Mouse (Mus musculus) limb, embryonic 14.5 days (tissue): ENCODE measurements around the gene Atp2b2. TPM values are rescaled to one million over a fixed set of nuclear protein-coding genes. Genes with fewer than 3 reads are reported as not detected.

Experiments used
- ATAC-seq: fragments of 200-750 bp; cut with Nextera tagmentation; 2 replicates; pipeline ENCODE4 v1.8.0; 2017; ENCODE audit warnings: low read depth, moderate number of reproducible peaks, moderate TSS enrichment; ENCODE audit not compliant: low FRiP score
- DNase-seq: peaks from one replicate; pipeline ENCODE4 v3.0.0-alpha.2; 2015; ENCODE audit warnings: low spot score
- H3K27ac ChIP-seq: fragments of 300-500 bp; sonication (generic); replicated peaks from 2 replicates; pipeline ENCODE4 v1.5.1; 2014; ENCODE audit warnings: low read depth, mild to moderate bottlenecking, low read length, moderate library complexity, mixed read lengths
- H3K27me3 ChIP-seq: fragments of 300-500 bp; sonication (generic); 2 replicates; pipeline ENCODE4 v1.6.1; 2014; ENCODE audit warnings: low read length, mixed read lengths; ENCODE audit not compliant: control insufficient read depth, insufficient read depth
- H3K36me3 ChIP-seq: fragments of 300-500 bp; sonication (generic); 2 replicates; pipeline ENCODE4 v1.6.1; 2014; ENCODE audit warnings: mild to moderate bottlenecking, low read length, moderate library complexity, mixed read lengths; ENCODE audit not compliant: control insufficient read depth, insufficient read depth
- H3K4me1 ChIP-seq: fragments of 300-500 bp; sonication (generic); 2 replicates; pipeline ENCODE4 v1.6.1; 2014; ENCODE audit warnings: antibody characterized with exemption, low read length, mixed read lengths; ENCODE audit not compliant: control insufficient read depth, insufficient read depth
- H3K4me2 ChIP-seq: fragments of 300-500 bp; sonication (generic); replicated peaks from 2 replicates; pipeline ENCODE4 v1.6.1; 2014; ENCODE audit warnings: low read depth, mild to moderate bottlenecking, low read length, moderate library complexity; ENCODE audit not compliant: severe bottlenecking
- H3K4me3 ChIP-seq: fragments of 300-500 bp; sonication (generic); replicated peaks from 2 replicates; pipeline ENCODE4 v1.5.1; 2014; ENCODE audit warnings: low read length
- H3K9ac ChIP-seq: fragments of 300-500 bp; sonication (generic); 2 replicates; pipeline ENCODE4 v1.6.1; 2014; ENCODE audit warnings: mild to moderate bottlenecking, low read depth, low read length, moderate library complexity; ENCODE audit not compliant: severe bottlenecking
- H3K9me3 ChIP-seq: fragments of 300-500 bp; sonication (generic); 2 replicates; pipeline ENCODE4 v1.6.1; 2016; ENCODE audit warnings: low read length; ENCODE audit not compliant: control insufficient read depth
- POLR2A ChIP-seq: fragments of 200-500 bp; IDR thresholded peaks from 2 replicates; pipeline ENCODE4 v1.8.0; 2012; ENCODE audit warnings: inconsistent platforms, mild to moderate bottlenecking, moderate library complexity, borderline replicate concordance; ENCODE audit not compliant: insufficient read depth, insufficient read length; ENCODE audit errors: extremely low read depth
- WGBS: fragments of 180-500 bp; shearing (Covaris S2); extraction: QIAGEN DNeasy Blood & Tissue Kit; methylation state at CpG from one replicate; pipeline ENCODE4 v1.1.7; 2014; 5-methylcytosine and 5-hydroxymethylcytosine counted together
- polyA plus RNA-seq, 2 experiments: library from polyadenylated mRNA; depleted of rRNA in 1 of 2; stranded (reverse) in 1 of 2; unstranded in 1 of 2; fragments of >200 nt; fragmentation: Nextera tagmentation in 1 of 2; extraction: Ambion mirVana in 1 of 2; gene quantifications; 2 replicates each; pipeline versions ENCODE4 v1.2.1 to v1.2.3; 2012 to 2014

The Atp2b2 gene
- polyA plus RNA-seq, 2 experiments, result 0.09 to 0.11 TPM

GRCm38 (mm10) chr6:113986671-113987070 lies 55.7 kb downstream of the Atp2b2 start:
- ATAC-seq, result no peak

GRCm38 (mm10) chr6:113978673-113979072 lies 63.7 kb downstream of the Atp2b2 start:
- Histone ChIP-seq H3K36me3 (no peaks in the 10 kb centered on the region), H3K4me1 (no peaks in the 10 kb centered on the region), H3K4me2 (no peak overlapping the region), H3K27ac (no peak overlapping the region), H3K9me3 (no peaks in the 10 kb centered on the region), H3K4me3 (no peak overlapping the region), H3K9ac (no peak overlapping the region), H3K27me3 (no peaks in the 10 kb centered on the region)
- DNase-seq, result no peak
- no peak for ATAC-seq
- TF ChIP-seq POLR2A, result no peak
- WGBS, result 85% methylated on average over 8 of the region's 8 CpGs

More at GRCm38 (mm10) chr6:113986671-113987070, 55.7 kb downstream of the Atp2b2 start:
- Histone ChIP-seq H3K4me3 (no peak overlapping the region), H3K27me3 (no peaks in the 10 kb centered on the region), H3K9ac (no peak overlapping the region), H3K9me3 (no peaks in the 10 kb centered on the region), H3K4me1 (no peaks in the 10 kb centered on the region), H3K27ac (no peak overlapping the region), H3K36me3 (no peaks in the 10 kb centered on the region), H3K4me2 (no peak overlapping the region)
- 79% methylated on average over 4 of the region's 4 CpGs for WGBS
- TF ChIP-seq POLR2A, result no peak
- DNase-seq, result no peak

- Histone ChIP-seq H3K4me2 (no peak overlapping the region), H3K36me3 (no peaks in the 10 kb centered on the region), H3K27ac (no peak overlapping the region), H3K9me3 (no peaks in the 10 kb centered on the region), H3K9ac (no peak overlapping the region), H3K27me3 (no peaks in the 10 kb centered on the region), H3K4me1 (no peaks in the 10 kb centered on the region), H3K4me3 (no peak overlapping the region)
- no peak for ATAC-seq
- 69% methylated on average over 5 of the region's 5 CpGs for WGBS
- DNase-seq, result no peak
- TF ChIP-seq POLR2A, result no peak
Measured at GRCm38 (mm10) chr6:113978091-113978650, 64.2 kb downstream of the Atp2b2 start.

GRCm38 (mm10) chr6:113970900-113971299 lies 71.5 kb downstream of the Atp2b2 start:
- Histone ChIP-seq H3K4me2 (no peak overlapping the region), H3K9me3 (no peaks in the 10 kb centered on the region), H3K4me3 (no peak overlapping the region), H3K27ac (no peak overlapping the region), H3K36me3 (no peaks in the 10 kb centered on the region), H3K4me1 (no peaks in the 10 kb centered on the region), H3K9ac (no peak overlapping the region), H3K27me3 (no peaks in the 10 kb centered on the region)
- DNase-seq (no peak), ATAC-seq (no peak)
- WGBS, result 68% methylated on average over 2 of the region's 2 CpGs
- TF ChIP-seq POLR2A, result no peak

GRCm38 (mm10) chr6:113970464-113970863 lies 71.9 kb downstream of the Atp2b2 start:
- TF ChIP-seq POLR2A, result no peak
- H3K4me1 ChIP-seq, result no peaks in the 10 kb centered on the region
- no peak for DNase-seq
- no peaks in the 10 kb centered on the region for H3K9me3 ChIP-seq
- no peak overlapping the region for H3K9ac ChIP-seq
- no peak overlapping the region for H3K4me2 ChIP-seq
- H3K4me3 ChIP-seq, result no peak overlapping the region
- H3K27ac ChIP-seq, result no peak overlapping the region
- no peaks in the 10 kb centered on the region for H3K36me3 ChIP-seq
- WGBS, result 48% methylated on average over 8 of the region's 9 CpGs
- no peaks in the 10 kb centered on the region for H3K27me3 ChIP-seq
- no peak for ATAC-seq

- no peaks in the 10 kb centered on the region for H3K36me3 ChIP-seq
- H3K4me3 ChIP-seq, result no peak overlapping the region
- no peaks in the 10 kb centered on the region for H3K4me1 ChIP-seq
- WGBS, result 46% methylated on average over 3 of the region's 3 CpGs
- no peak overlapping the region for H3K27ac ChIP-seq
- no peak overlapping the region for H3K9ac ChIP-seq
- TF ChIP-seq POLR2A, result no peak
- no peak overlapping the region for H3K4me2 ChIP-seq
- DNase-seq (no peak), ATAC-seq (no peak)
- H3K9me3 ChIP-seq, result no peaks in the 10 kb centered on the region
- H3K27me3 ChIP-seq, result no peaks in the 10 kb centered on the region
Measured at GRCm38 (mm10) chr6:113969751-113970150, 72.7 kb downstream of the Atp2b2 start.
